Mouse (Mus musculus): Measurements from ENCODE around the gene Prkar2b. TPM values are rescaled to one million over a fixed set of nuclear protein-coding genes. Genes with fewer than 3 reads are reported as not detected.

Prkar2b gene
- total and polyA plus RNA-seq, 3 experiments = 15.7 to 154 (median 34.1) TPM

- Histone ChIP-seq H3K27me3 (ENCODE audit: control insufficient read depth in 1 of 2, insufficient read depth in 2 of 2, low read length in 2 of 2) (no peaks in the 10 kb centered on the region), H3K27ac (ENCODE audit: control insufficient read depth, low read depth, low read length) (peak overlapping the region; percentile 94), H3K4me1 (ENCODE audit: control insufficient read depth in 1 of 2, insufficient read depth in 2 of 2, low read length in 2 of 2) (peaks cover 17 to 38% of the 10 kb centered on the region in 2 experiments), H3K9ac (ENCODE audit: control insufficient read depth, low read depth, low read length, poor library complexity, severe bottlenecking) (peak overlapping the region; percentile 53), H3K36me3 (ENCODE audit: control insufficient read depth in 1 of 2, insufficient read depth in 2 of 2, low read length in 2 of 2) (peaks cover 0 to 53% of the 10 kb centered on the region in 2 experiments; a peak in 2 of 4 replicates), H3K79me2 (ENCODE audit: control insufficient read depth, insufficient read depth, low read length, poor library complexity) (no peaks in the 10 kb centered on the region), H3K4me3 (ENCODE audit: control insufficient read depth in 1 of 2, insufficient read depth in 1 of 2, low read depth in 2 of 2, low read length in 2 of 2) (peak overlapping the region; percentile 6 to 8; a peak in 2 of 4 replicates), H3K9me3 (replicated peaks; ENCODE audit: insufficient read depth, low read length) (no peaks in the 10 kb centered on the region)
- peak; percentile 95 for DNase-seq (ENCODE audit: low read depth, low spot score)
- no peak for TF ChIP-seq USF2 (IDR thresholded peaks at IDR 0.05; ENCODE audit: borderline replicate concordance in 1 of 2, insufficient read depth in 1 of 2, low read depth in 1 of 2, low read length in 2 of 2)
- no peak for TF ChIP-seq RAD21 (IDR thresholded peaks at IDR 0.05; ENCODE audit: low read depth, low read length)
- peak; percentile 92 for TF ChIP-seq SIN3A (IDR thresholded peaks at IDR 0.05; ENCODE audit: low read length)
- peak; percentile 98 for TF ChIP-seq ETS1 (IDR thresholded peaks at IDR 0.05; ENCODE audit: low read depth, low read length)
- no peak for TF ChIP-seq MAX (IDR thresholded peaks at IDR 0.05; ENCODE audit: low read length)
- no peak for TF ChIP-seq ZC3H11A (IDR thresholded peaks at IDR 0.05; ENCODE audit: low read depth, low read length)
- TF ChIP-seq ZNF384 (IDR thresholded peaks at IDR 0.05; ENCODE audit: low read depth, low read length) = no peak
- peak; percentile 93 to 98 for TF ChIP-seq EP300 (IDR thresholded peaks at IDR 0.05; ENCODE audit: low read depth in 1 of 2, low read length in 2 of 2)
- TF ChIP-seq MXI1 (IDR thresholded peaks at IDR 0.05; ENCODE audit: low read depth, low read length) = peak; percentile 12; the same call in 1 of the 2 replicates
- no peak; the same call in 1 of the 2 replicates for TF ChIP-seq NELFE (IDR thresholded peaks at IDR 0.05; ENCODE audit: low read depth, low read length)
- TF ChIP-seq GABPA (IDR thresholded peaks at IDR 0.05; ENCODE audit: low read depth, low read length) = peak; percentile 99
- TF ChIP-seq MAFK (IDR thresholded peaks at IDR 0.05; ENCODE audit: borderline replicate concordance, low read depth, low read length) = peak; percentile 90
- TF ChIP-seq CHD1 (IDR thresholded peaks at IDR 0.05; ENCODE audit: low read depth, low read length) = no peak
- TF ChIP-seq KAT2A (conservative IDR thresholded peaks at IDR 0.05; ENCODE audit: low read depth, low read length) = no peak
- peak; percentile 58; the same call in 1 of the 2 replicates for TF ChIP-seq BHLHE40 (IDR thresholded peaks at IDR 0.05; ENCODE audit: borderline replicate concordance, low read depth, low read length)
- peak; percentile 88 for TF ChIP-seq RCOR1 (IDR thresholded peaks at IDR 0.05; ENCODE audit: low read depth, low read length)
- no peak for TF ChIP-seq CTCF (IDR thresholded peaks at IDR 0.05 in 2 of 3, conservative IDR thresholded peaks at IDR 0.05 in 1 of 3; ENCODE audit: control insufficient read depth in 1 of 3, insufficient read depth in 1 of 3, low read depth in 2 of 3, low read length in 3 of 3, poor library complexity in 1 of 3, severe bottlenecking in 1 of 3)
- TF ChIP-seq ZMIZ1 (IDR thresholded peaks at IDR 0.05; ENCODE audit: low read depth, low read length) = no peak
- peak; percentile 52; the same call in 1 of the 2 replicates for TF ChIP-seq HCFC1 (IDR thresholded peaks at IDR 0.05; ENCODE audit: low read depth, low read length)
- TF ChIP-seq POLR2A (IDR thresholded peaks at IDR 0.05; ENCODE audit: control insufficient read depth in 1 of 2, insufficient read depth in 1 of 2, low read depth in 1 of 2, low read length in 2 of 2, poor library complexity in 1 of 2) = peak in 1 of 2 experiments; percentile 47; a peak in 1 of 4 replicates
- peak; percentile 71; the same call in 1 of the 2 replicates for TF ChIP-seq MYB (IDR thresholded peaks at IDR 0.05; ENCODE audit: low read depth, low read length)
- TF ChIP-seq TBP (IDR thresholded peaks at IDR 0.05; ENCODE audit: low read depth, low read length) = peak; percentile 57
- 0 out of 2 replicates have a peak, but pooled peaks have one; percentile 49 for TF ChIP-seq MYC (IDR thresholded peaks at IDR 0.05; ENCODE audit: low read depth, low read length)
- TF ChIP-seq E2F4 (IDR thresholded peaks at IDR 0.05; ENCODE audit: borderline replicate concordance, low read depth, low read length) = no peak
- peak; percentile 85 for TF ChIP-seq TAL1 (IDR thresholded peaks at IDR 0.05; ENCODE audit: low read length)
- TF ChIP-seq ELF1 (IDR thresholded peaks at IDR 0.05; ENCODE audit: low read depth, low read length) = peak; percentile 81
- TF ChIP-seq UBTF (IDR thresholded peaks at IDR 0.05; ENCODE audit: borderline replicate concordance, insufficient read depth, low read depth, low read length) = no peak
- peak; percentile 90 for TF ChIP-seq TCF12 (IDR thresholded peaks at IDR 0.05; ENCODE audit: low read depth, low read length)
- peak; percentile 92 for TF ChIP-seq GATA1 (IDR thresholded peaks at IDR 0.05; ENCODE audit: low read depth, low read length)
- no peak for TF ChIP-seq ZKSCAN1 (IDR thresholded peaks at IDR 0.05; ENCODE audit: low read depth, low read length)
Observed at GRCm38 (mm10) chr12:31996877-31997276, 64.2 kb downstream of the Prkar2b start.

Measured in MEL (cell line).